Mouse (Mus musculus): ENCODE data around the gene Psmd13.

Psmd13 gene

GRCm38 (mm10) chr7:140881696-140882468 is at the start of gene Psmd13, which contains the start of gene Sirt3:
TSS of gene Psmd13 (plus strand) at chr7:140881968.
TSS of gene Sirt3 (minus strand) at chr7:140882309.
- DNase-seq (ENCODE audit: low spot score): peak; percentile 95

- no peak for DNase-seq (ENCODE audit: low spot score)
Measured at GRCm38 (mm10) chr7:140833341-140833740, 48.4 kb upstream of the Psmd13 start.

- peak; percentile 77 for DNase-seq (ENCODE audit: low spot score)
Measured at GRCm38 (mm10) chr7:140834968-140835757, 46.6 kb upstream of the Psmd13 start, which contains the start of gene Urah. TSS of gene Urah (plus strand) at chr7:140835018.

- no peak for DNase-seq (ENCODE audit: low spot score)
Measured at GRCm38 (mm10) chr7:140835758-140836087, 46.0 kb upstream of the Psmd13 start.

GRCm38 (mm10) chr7:140836243-140837115 is 45.3 kb upstream of the Psmd13 start:
- DNase-seq (ENCODE audit: low spot score): no peak

DNA sequence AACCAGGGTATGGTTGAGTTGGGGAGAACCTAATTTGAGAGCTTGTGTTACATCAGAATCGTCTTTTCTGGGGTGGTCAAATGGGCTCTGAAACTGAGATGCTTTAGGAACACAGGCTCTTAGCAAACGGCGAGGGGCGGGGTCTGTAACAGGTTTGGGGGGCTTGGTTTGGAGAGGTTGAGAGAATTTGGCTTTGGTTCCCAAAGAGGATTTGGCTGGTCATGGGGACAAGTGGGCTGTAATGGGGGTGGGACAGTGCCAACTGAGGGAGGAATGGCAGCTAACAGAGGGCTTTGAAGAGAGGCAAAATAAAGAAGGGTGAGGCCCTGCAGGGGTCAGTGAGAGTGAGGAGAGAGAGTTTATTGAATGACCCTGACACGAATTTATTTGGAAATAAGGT is 42.2 kb upstream of the Psmd13 start:
- no peak for DNase-seq (ENCODE audit: low spot score)

- peak; percentile 53 for DNase-seq (ENCODE audit: low spot score)
Measured at GRCm38 (mm10) chr7:140840750-140841735, 40.7 kb upstream of the Psmd13 start.

- no peak for DNase-seq (ENCODE audit: low spot score)
Measured at GRCm38 (mm10) chr7:140843806-140844205, 38.0 kb upstream of the Psmd13 start.

- peak; percentile 94 for DNase-seq (ENCODE audit: low spot score)
Measured at GRCm38 (mm10) chr7:140844905-140845665, 36.7 kb upstream of the Psmd13 start, which contains the start of gene Scgb1c1. TSS of gene Scgb1c1 (plus strand) at chr7:140845547.

DNA sequence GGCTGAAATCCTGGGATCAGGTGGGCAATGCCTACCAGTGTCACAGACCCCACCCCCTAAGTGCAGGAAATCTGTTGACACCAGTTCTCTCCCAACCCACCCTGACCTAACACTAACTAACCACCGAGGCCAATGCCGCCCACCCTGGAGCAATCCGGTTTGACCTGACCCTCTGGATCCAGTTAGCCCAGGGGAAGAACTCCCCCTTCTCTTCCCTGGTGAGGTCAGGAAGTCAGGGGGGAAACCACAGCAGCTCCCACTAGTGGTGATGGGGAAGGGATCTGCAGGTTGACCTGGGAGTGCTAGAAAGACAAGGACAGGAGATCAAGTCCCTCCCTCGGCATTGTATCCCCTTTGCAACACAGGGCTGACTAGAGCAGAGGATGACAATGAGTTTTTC is 36.1 kb upstream of the Psmd13 start:
- no peak for DNase-seq (ENCODE audit: low spot score)

DNA sequence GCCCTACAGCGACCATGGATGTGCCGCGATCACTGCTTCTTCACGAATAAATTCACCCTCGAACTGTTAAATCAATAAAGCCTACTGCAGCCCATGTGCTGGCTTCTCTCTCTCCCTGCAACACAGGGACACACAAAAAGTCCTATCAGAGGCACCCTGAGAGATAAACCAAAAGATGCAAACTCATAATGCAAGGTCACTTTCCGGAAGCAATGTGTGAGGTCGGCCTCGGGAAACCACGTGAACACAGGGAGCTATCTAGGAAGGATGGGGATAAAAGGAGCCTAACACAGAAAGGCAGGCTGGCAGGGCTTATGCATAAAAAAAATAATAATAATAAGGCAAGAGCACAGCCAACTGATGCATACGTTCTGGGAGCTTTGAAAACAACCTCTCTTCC is 35.1 kb upstream of the Psmd13 start:
- no peak for DNase-seq (ENCODE audit: low spot score)

GRCm38 (mm10) chr7:140847755-140848580 is 33.8 kb upstream of the Psmd13 start, which contains the start of gene Odf3:
TSS of gene Odf3 (plus strand) at chr7:140847805.
- peak; percentile 43 for DNase-seq (ENCODE audit: low spot score)

DNA sequence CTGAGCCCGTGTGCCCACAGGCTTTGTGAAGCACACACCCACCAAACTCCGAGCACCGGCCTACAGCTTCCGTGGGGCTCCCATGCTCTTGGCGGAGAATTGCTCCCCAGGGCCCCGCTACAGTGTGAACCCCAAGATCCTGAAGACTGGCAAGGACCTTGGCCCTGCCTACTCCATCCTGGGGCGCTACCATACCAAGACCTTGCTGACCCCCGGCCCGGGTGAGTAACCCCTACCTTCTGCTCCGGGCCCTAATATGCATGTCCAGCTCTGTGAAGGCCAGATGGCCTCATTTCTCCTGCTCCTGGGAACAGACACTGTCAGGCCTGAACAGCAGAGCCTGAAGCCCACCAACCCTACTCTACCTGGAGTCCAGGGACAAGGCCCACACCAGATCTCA is 33.2 kb upstream of the Psmd13 start:
- no peak for DNase-seq (ENCODE audit: low spot score)

- no peak for DNase-seq (ENCODE audit: low spot score)
Measured at GRCm38 (mm10) chr7:140851916-140852315, 29.9 kb upstream of the Psmd13 start.

- no peak for DNase-seq (ENCODE audit: low spot score)
Measured at GRCm38 (mm10) chr7:140853386-140853785, 28.4 kb upstream of the Psmd13 start.

DNA sequence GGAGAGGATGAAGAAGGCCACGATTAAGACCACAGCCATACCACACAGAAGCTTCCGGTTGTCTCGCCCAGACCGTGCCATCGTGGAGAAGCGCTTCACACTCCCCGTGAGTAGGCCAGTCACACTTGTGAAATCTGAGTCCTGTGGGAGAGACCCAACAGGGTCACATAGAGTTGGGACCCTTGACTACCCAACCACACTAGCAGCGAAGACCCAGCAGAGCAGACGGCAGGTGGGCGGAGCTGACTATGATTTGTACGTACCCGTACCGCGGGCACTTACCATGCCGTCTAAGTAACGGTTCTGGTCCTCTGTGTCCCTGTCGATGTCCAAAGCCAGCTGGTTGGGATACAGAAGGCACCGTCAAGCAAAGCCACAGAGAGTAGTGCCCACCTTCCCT is 27.3 kb upstream of the Psmd13 start:
- DNase-seq (ENCODE audit: low spot score): no peak

- no peak for DNase-seq (ENCODE audit: low spot score)
Measured at GRCm38 (mm10) chr7:140855181-140855580, 26.6 kb upstream of the Psmd13 start.

GRCm38 (mm10) chr7:140855860-140856784 is 25.6 kb upstream of the Psmd13 start, which contains the start of gene Gm45785:
TSS of gene Gm45785 (minus strand) at chr7:140856331.
- peak; percentile 87 for DNase-seq (ENCODE audit: low spot score)
